Mouse (Mus musculus): ENCODE measurements around the gene Clp1. TPM values are rescaled to one million over a fixed set of nuclear protein-coding genes. Genes with fewer than 3 reads are reported as not detected.

The Clp1 gene
- polyA plus RNA-seq, 1 experiment from 2014 or later, result 39.7 TPM

MicroRNAs within 50 kb of the gene (microRNA counts, 519-probe panel; counts per million panel counts)
- 5,812 counts per million, percentile 99 among the panel's probes with 10 or more counts for microRNA mmu-miR-130a

Small RNA genes lying within 50 kb of the gene (microRNA-seq; reads per million reads assigned to microRNA genes)
- gene Mir130a, result 34,911 reads per million, percentile 98 among the genes with 10 or more reads in this experiment

Other genes with a start within 250 kb of the Clp1 start
- 42.7 and 45.7 TPM in 2 replicates for gene Ctnnd1, start 76.6 kb downstream of the Clp1 start, polyA plus RNA-seq (2015; fragmentation: Nextera tagmentation; extraction: Ambion mirVana)
- 0.22 and 0.45 TPM in 2 replicates for gene Btbd18, start 68.3 kb downstream of the Clp1 start, polyA plus RNA-seq (2015; fragmentation: Nextera tagmentation; extraction: Ambion mirVana)
- 310 and 320 TPM in 2 replicates for gene Selenoh, start 56.6 kb downstream of the Clp1 start, polyA plus RNA-seq (2015; fragmentation: Nextera tagmentation; extraction: Ambion mirVana)
- not detected in 2 replicates for gene Gm28635, start 49.3 kb downstream of the Clp1 start, polyA plus RNA-seq (2015; fragmentation: Nextera tagmentation; extraction: Ambion mirVana)
- 32.2 and 34.5 TPM in 2 replicates for gene Med19, start 48.9 kb downstream of the Clp1 start, polyA plus RNA-seq (2015; fragmentation: Nextera tagmentation; extraction: Ambion mirVana)
- gene Tmx2, start 48.2 kb downstream of the Clp1 start, polyA plus RNA-seq (2015; fragmentation: Nextera tagmentation; extraction: Ambion mirVana), result 111 and 113 TPM in 2 replicates
- 25.6 and 27.8 TPM in 2 replicates for gene Zdhhc5, start 12.2 kb downstream of the Clp1 start, polyA plus RNA-seq (2015; fragmentation: Nextera tagmentation; extraction: Ambion mirVana)
- gene Ypel4, start 6.7 kb upstream of the Clp1 start, polyA plus RNA-seq (2015; fragmentation: Nextera tagmentation; extraction: Ambion mirVana), result 10.2 and 11.2 TPM in 2 replicates
- 11.4 and 12.9 TPM in 2 replicates for gene Gm19426, start 16.3 kb upstream of the Clp1 start, polyA plus RNA-seq (2015; fragmentation: Nextera tagmentation; extraction: Ambion mirVana)
- gene Serping1, start 48.1 kb upstream of the Clp1 start, polyA plus RNA-seq (2015; fragmentation: Nextera tagmentation; extraction: Ambion mirVana), result 25.4 and 30.1 TPM in 2 replicates
- 31.8 and 32.9 TPM in 2 replicates for gene Ube2l6, start 71.5 kb upstream of the Clp1 start, polyA plus RNA-seq (2015; fragmentation: Nextera tagmentation; extraction: Ambion mirVana)
- 0.14 and 0.27 TPM in 2 replicates for gene Smtnl1, start 95.3 kb upstream of the Clp1 start, polyA plus RNA-seq (2015; fragmentation: Nextera tagmentation; extraction: Ambion mirVana)
- gene Timm10, start 99.6 kb upstream of the Clp1 start, polyA plus RNA-seq (2015; fragmentation: Nextera tagmentation; extraction: Ambion mirVana), result 47.8 and 51.3 TPM in 2 replicates
- 16.8 and 18.9 TPM in 2 replicates for gene Slc43a1, start 111.5 kb upstream of the Clp1 start, polyA plus RNA-seq (2015; fragmentation: Nextera tagmentation; extraction: Ambion mirVana)
- 0.65 and 1.1 TPM in 2 replicates for gene Rtn4rl2, start 159.4 kb upstream of the Clp1 start, polyA plus RNA-seq (2015; fragmentation: Nextera tagmentation; extraction: Ambion mirVana)
- 32.8 and 37.4 TPM in 2 replicates for gene Slc43a3, start 209.2 kb upstream of the Clp1 start, polyA plus RNA-seq (2015; fragmentation: Nextera tagmentation; extraction: Ambion mirVana)

Measured in limb, embryonic 13.5 days (tissue).